In genomic region chr11:104000667-104001394, GRCm38 (mm10) we compare ENCODE assay signal across 12 mouse cellular contexts. TPM values are rescaled to one million over a fixed set of nuclear protein-coding genes. Genes with fewer than 3 reads are reported as not detected.
DNase-seq lines count a peak whose midpoint lies in the region; ATAC-seq lines count a peak whose summit lies in the region.
"Had no signal": no experiment of that assay in that cellular context is flagged by ENCODE, and none has a peak within 500 bp of the region (broad histone marks: within the 10 kb centered on the region; RNA-seq: fewer than 3 reads in every experiment).

No protein-coding gene starts in this region.

- ATAC-seq in heart, embryonic 12.5 days (ENCODE audit: insufficient number of reproducible peaks, low FRiP score) = no peak
- ATAC-seq in monocyte, adult 5-6 weeks (replicated peaks; ENCODE audit: insufficient number of reproducible peaks, low FRiP score, low TSS enrichment, poor library complexity, severe bottlenecking) = peak; percentile 93
- ATAC-seq in frontal cortex, adult (ENCODE audit: low TSS enrichment) = no peak
- ATAC-seq: forebrain, embryonic 13.5 days had no signal

- H3K27me3 ChIP-seq in heart, embryonic 12.5 days (replicated peaks) = peaks cover 5% of the 10 kb centered on the region
- H3K27me3 ChIP-seq: forebrain, embryonic 13.5 days had no signal

- no peak overlapping the region for H3K4me2 ChIP-seq in heart, embryonic 12.5 days
- H3K4me2 ChIP-seq: forebrain, embryonic 13.5 days had no signal

- no peaks in the 10 kb centered on the region for H3K36me3 ChIP-seq in heart, embryonic 12.5 days
- H3K36me3 ChIP-seq: hindbrain, embryonic 10.5 days had no signal

- 59% methylated on average over 9 of the region's 9 CpGs for WGBS in heart, embryonic 12.5 days

- no peak overlapping the region for H3K9ac ChIP-seq in heart, embryonic 12.5 days
- H3K9ac ChIP-seq: forebrain, embryonic 13.5 days had no signal

- no peak overlapping the region for H3K27ac ChIP-seq in heart, embryonic 12.5 days (ENCODE audit: poor library complexity, severe bottlenecking)
- H3K27ac ChIP-seq: forebrain, embryonic 13.5 days; hindbrain, embryonic 10.5 days had no signal

- DNase-seq in heart, adult 18-20 months = peak; percentile 34 to 74
- DNase-seq in B cell, adult 2 months = peak; percentile 82 to 86
- peak; percentile 40 to 73 for DNase-seq in heart, adult 9 months (ENCODE audit: low spot score in 2 of 2)
- DNase-seq in cerebellum, adult 8-10 months = no peak
- no peak for DNase-seq in cerebellum, postnatal 10 days
- DNase-seq: adrenal gland, postnatal 25 days; midbrain, embryonic 14.5 days had no signal

- H3K4me3 ChIP-seq in heart, embryonic 12.5 days = no peak overlapping the region
- H3K4me3 ChIP-seq: forebrain, embryonic 13.5 days; hindbrain, embryonic 10.5 days had no signal

- no peaks in the 10 kb centered on the region for H3K4me1 ChIP-seq in heart, embryonic 12.5 days (replicated peaks)
- H3K4me1 ChIP-seq: forebrain, embryonic 13.5 days; hindbrain, embryonic 10.5 days had no signal

- no peaks in the 10 kb centered on the region for H3K9me3 ChIP-seq in heart, embryonic 12.5 days (replicated peaks)
- H3K9me3 ChIP-seq: forebrain, embryonic 13.5 days; hindbrain, embryonic 10.5 days had no signal

RNA-seq across cellular contexts. Expression of gene Arf2, which starts 34.3 kb away (rescaled TPM):
- total RNA-seq in heart, adult 18-20 months (2021) = 10 to 100 TPM; 24.2 to 30.8 TPM
- 60.3 and 65.8 TPM in 2 replicates for polyA plus RNA-seq in heart, embryonic 12.5 days (2016; fragmentation: Nextera tagmentation; extraction: Ambion mirVana)
- total RNA-seq in monocyte, adult 5-6 weeks (2017) = 52.6 to 86.8 TPM (median 79.1 TPM) in 3 replicates

RNA-seq across cellular contexts. Expression of gene Nsf, which starts 47.0 kb away (rescaled TPM):
- total RNA-seq in heart, adult 18-20 months (2021) = 10 to 100 TPM; 23.8 to 33.2 TPM
- polyA plus RNA-seq in heart, embryonic 12.5 days (2016; fragmentation: Nextera tagmentation; extraction: Ambion mirVana) = 36.4 and 42.5 TPM in 2 replicates
- total RNA-seq in monocyte, adult 5-6 weeks (2017) = 73.0 to 93.1 TPM (median 86.5 TPM) in 3 replicates

Comparison
In these comparisons a context has a peak if more than half of its experiments do, and no peak if none do; other contexts are left out.
1. DNase-seq: peak in heart, adult 18-20 months (2 of 2), B cell, adult 2 months (2 of 2) and heart, adult 9 months (2 of 2); none in cerebellum, adult 8-10 months (single experiment) and cerebellum, postnatal 10 days (0 of 2).